Mouse (Mus musculus) heart, postnatal 0 days (tissue): ENCODE data around the gene Ptrhd1. TPM values are rescaled to one million over a fixed set of nuclear protein-coding genes. Genes with fewer than 3 reads are reported as not detected.

Experiments
- ATAC-seq: fragments of 200-750 bp; cut with Nextera tagmentation; 2 replicates; pipeline ENCODE4 v1.8.0; 2017; ENCODE audit warnings: low read depth, moderate number of reproducible peaks, moderate library complexity; ENCODE audit not compliant: insufficient read depth
- DNase-seq: peaks from one replicate; pipeline ENCODE4 v3.0.0-alpha.2; 2016; ENCODE audit warnings: low spot score
- H3K27ac ChIP-seq: fragments of 300-500 bp; sonication (generic); 2 replicates; pipeline ENCODE4 v1.5.1; 2014; ENCODE audit warnings: low read depth, mild to moderate bottlenecking
- H3K27me3 ChIP-seq: fragments of 300-500 bp; sonication (generic); 2 replicates; pipeline ENCODE4 v1.6.1; 2014; ENCODE audit warnings: low read length, mixed read lengths; ENCODE audit not compliant: control insufficient read depth, insufficient read depth
- H3K36me3 ChIP-seq: fragments of 300-500 bp; sonication (generic); replicated peaks from 2 replicates; pipeline ENCODE4 v1.6.1; 2014; ENCODE audit warnings: low read length, mixed read lengths; ENCODE audit not compliant: control insufficient read depth, insufficient read depth
- H3K4me1 ChIP-seq: fragments of 300-500 bp; sonication (generic); 2 replicates; pipeline ENCODE4 v1.6.1; 2014; ENCODE audit warnings: antibody characterized with exemption; ENCODE audit not compliant: control insufficient read depth, insufficient read depth
- H3K4me2 ChIP-seq: fragments of 300-500 bp; sonication (generic); 2 replicates; pipeline ENCODE4 v1.6.1; 2014; ENCODE audit warnings: low read depth, mild to moderate bottlenecking, low read length, moderate library complexity
- H3K4me3 ChIP-seq: fragments of 300-500 bp; sonication (generic); 2 replicates; pipeline ENCODE4 v1.5.1; 2014; ENCODE audit warnings: low read depth, low read length
- H3K9ac ChIP-seq: fragments of 300-500 bp; sonication (generic); replicated peaks from 2 replicates; pipeline ENCODE4 v1.6.1; 2014; ENCODE audit warnings: low read depth, low read length, mixed read lengths
- H3K9me3 ChIP-seq: fragments of 300-500 bp; sonication (generic); replicated peaks from 2 replicates; pipeline ENCODE4 v1.6.1; 2016; ENCODE audit warnings: low read length; ENCODE audit not compliant: control insufficient read depth
- CTCF ChIP-seq: IDR thresholded peaks from 2 replicates; pipeline ENCODE4 v1.5.1; 2016; ENCODE audit warnings: antibody characterized with exemption, control low read depth, low read depth
- EP300 ChIP-seq: IDR thresholded peaks from 2 replicates; pipeline ENCODE4 v1.6.1; 2016; ENCODE audit warnings: antibody characterized with exemption, low read depth
- WGBS: fragments of 180-500 bp; shearing (Covaris S2); extraction: QIAGEN DNeasy Blood & Tissue Kit; methylation state at CpG from one replicate; pipeline ENCODE4 v1.1.7; 2014; 5-methylcytosine and 5-hydroxymethylcytosine counted together
- polyA plus RNA-seq: library from polyadenylated mRNA; unstranded; fragments of >200 nt; fragmentation: Nextera tagmentation; extraction: Ambion mirVana; gene quantifications from 2 replicates; pipeline ENCODE4 v1.2.1, GENCODE M21; 2015
- total RNA-seq: library from RNA; depleted of rRNA; stranded (reverse); fragments of >200 nt; gene quantifications from 2 replicates; pipeline ENCODE4 v1.2.3, GENCODE M21; 2014; ENCODE audit warnings: low replicate concordance

Ptrhd1 gene
- total and polyA plus RNA-seq, 2 experiments from 2014 or later: 7.2 to 9.6 TPM

GRCm38 (mm10) chr12:4249786-4250185 is 16.0 kb downstream of the Ptrhd1 start:
- ATAC-seq: no peak
- TF ChIP-seq EP300: no peak
- no peak for TF ChIP-seq CTCF

GRCm38 (mm10) chr12:4252742-4253655 is 19.2 kb downstream of the Ptrhd1 start:
- H3K27me3 ChIP-seq: no peaks in the 10 kb centered on the region

More at GRCm38 (mm10) chr12:4249786-4250185, 16.0 kb downstream of the Ptrhd1 start:
- Histone ChIP-seq H3K36me3 (peaks cover 33% of the 10 kb centered on the region), H3K4me1 (no peaks in the 10 kb centered on the region), H3K27ac (no peak overlapping the region), H3K9me3 (no peaks in the 10 kb centered on the region), H3K27me3 (no peaks in the 10 kb centered on the region), H3K4me3 (no peak overlapping the region), H3K4me2 (no peak overlapping the region), H3K9ac (no peak overlapping the region)
- DNase-seq: no peak
- WGBS: 83% methylated on average over 6 of the region's 6 CpGs

DNA sequence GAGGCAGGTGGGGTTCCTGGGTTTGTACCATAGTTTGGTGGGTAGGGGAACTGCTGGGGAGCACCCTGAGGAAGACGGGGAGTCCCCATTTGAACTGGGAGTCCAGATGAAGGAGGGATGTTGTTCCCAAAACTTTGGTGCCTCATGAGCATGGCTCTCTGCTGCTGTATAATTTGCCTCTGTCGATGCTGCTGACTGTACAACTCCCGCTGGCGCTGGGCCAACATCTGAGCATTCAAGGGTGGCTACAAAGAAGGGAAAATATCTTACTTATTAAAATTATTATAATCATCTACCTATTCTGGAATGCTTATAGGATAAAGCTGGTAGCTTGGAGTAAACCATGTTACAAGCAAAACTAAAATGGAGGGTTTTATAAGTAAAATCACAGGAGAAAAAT is 33.9 kb downstream of the Ptrhd1 start:
- Histone ChIP-seq H3K27ac (no peak overlapping the region), H3K36me3 (peaks cover 66% of the 10 kb centered on the region), H3K9ac (no peak overlapping the region), H3K4me3 (no peak overlapping the region), H3K27me3 (no peaks in the 10 kb centered on the region), H3K9me3 (peaks cover 10% of the 10 kb centered on the region; the same call in 1 of the 2 replicates), H3K4me1 (no peaks in the 10 kb centered on the region), H3K4me2 (no peak overlapping the region)
- TF ChIP-seq CTCF (no peak), EP300 (no peak)
- ATAC-seq (no peak), DNase-seq (no peak)
- 93% methylated on average over 4 of the region's 4 CpGs for WGBS

More at GRCm38 (mm10) chr12:4252742-4253655, 19.2 kb downstream of the Ptrhd1 start:
- DNase-seq: no peak
- no peak overlapping the region for H3K4me2 ChIP-seq
- TF ChIP-seq CTCF (no peak), EP300 (no peak)
- no peak for ATAC-seq
- no peaks in the 10 kb centered on the region for H3K4me1 ChIP-seq
- H3K9ac ChIP-seq: no peak overlapping the region
- 80% methylated on average over 16 of the region's 16 CpGs for WGBS
- no peaks in the 10 kb centered on the region for H3K9me3 ChIP-seq
- peaks cover 36% of the 10 kb centered on the region for H3K36me3 ChIP-seq
- no peak overlapping the region for H3K27ac ChIP-seq
- H3K4me3 ChIP-seq: no peak overlapping the region

- H3K4me3 ChIP-seq: no peak overlapping the region
- no peak overlapping the region for H3K4me2 ChIP-seq
- no peak overlapping the region for H3K9ac ChIP-seq
- no peak overlapping the region for H3K27ac ChIP-seq
- peaks cover 10% of the 10 kb centered on the region; the same call in 1 of the 2 replicates for H3K9me3 ChIP-seq
- H3K27me3 ChIP-seq: no peaks in the 10 kb centered on the region
- no peaks in the 10 kb centered on the region for H3K4me1 ChIP-seq
- WGBS: 91% methylated on average over 6 of the region's 6 CpGs
- DNase-seq (no peak), ATAC-seq (no peak)
- TF ChIP-seq EP300 (no peak), CTCF (no peak)
- peaks cover 81% of the 10 kb centered on the region for H3K36me3 ChIP-seq
Measured at GRCm38 (mm10) chr12:4271078-4271477, 37.3 kb downstream of the Ptrhd1 start.

- no peak overlapping the region for H3K9ac ChIP-seq
- H3K9me3 ChIP-seq: no peaks in the 10 kb centered on the region
- no peak for ATAC-seq
- peaks cover 15% of the 10 kb centered on the region for H3K36me3 ChIP-seq
- no peak overlapping the region for H3K4me3 ChIP-seq
- no peak overlapping the region for H3K4me2 ChIP-seq
- DNase-seq: no peak
- TF ChIP-seq CTCF (no peak), EP300 (no peak)
- no peaks in the 10 kb centered on the region for H3K4me1 ChIP-seq
- no peaks in the 10 kb centered on the region for H3K27me3 ChIP-seq
- H3K27ac ChIP-seq: no peak overlapping the region
- WGBS: 94% methylated on average over 3 of the region's 3 CpGs
Measured at GRCm38 (mm10) chr12:4278978-4279755, 45.3 kb downstream of the Ptrhd1 start.
